Mouse (Mus musculus): ENCODE measurements around the gene Prkcq. TPM values are rescaled to one million over a fixed set of nuclear protein-coding genes. Genes with fewer than 3 reads are reported as not detected.

The Prkcq gene
- polyA plus RNA-seq (2016; fragmentation: Nextera tagmentation; extraction: Ambion mirVana): 8.1 and 9.3 TPM in 2 replicates

GRCm38 (mm10) chr2:11171754-11172501 lies at the start of gene Prkcq:
Prkcq (plus strand) TSS chr2:11172108.
- H3K4me2 ChIP-seq: peak within 1 kb of the TSS; percentile 83
- H3K27ac ChIP-seq: peak within 1 kb of the TSS; percentile 48
- H3K4me3 ChIP-seq: peak within 1 kb of the TSS; percentile 60
- H3K9me3 ChIP-seq (replicated peaks): no peaks in the 10 kb centered on the region
- H3K4me1 ChIP-seq: peaks cover 8% of the 10 kb centered on the region; the same call in 1 of the 2 replicates
- no peaks in the 10 kb centered on the region for H3K36me3 ChIP-seq
- H3K27me3 ChIP-seq (replicated peaks): peaks cover 14% of the 10 kb centered on the region
- ATAC-seq: peak; percentile 80
- WGBS (ENCODE audit: insufficient replicate concordance): 3% methylated on average over 51 of the region's 51 CpGs
- peak within 1 kb of the TSS; percentile 55 for H3K9ac ChIP-seq

DNA sequence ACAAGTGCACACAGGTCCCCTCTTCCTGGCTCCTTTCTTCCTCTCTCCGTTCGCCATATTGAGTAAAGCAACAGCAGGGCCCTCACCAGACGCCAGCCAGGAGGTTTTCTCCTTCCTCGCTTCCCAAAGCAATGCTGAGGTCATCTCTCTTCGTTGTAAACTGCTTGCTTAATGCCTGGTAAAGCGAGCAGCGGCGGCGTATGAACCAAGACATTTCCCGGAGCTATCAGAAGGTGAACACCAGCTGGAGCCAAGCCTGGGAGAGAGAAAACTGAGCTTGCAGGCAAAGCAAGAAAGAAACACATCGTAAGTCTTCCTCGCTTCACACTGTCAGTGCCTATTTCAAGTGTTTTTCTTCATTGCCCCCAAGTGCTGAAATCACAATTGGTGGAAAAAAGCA lies 41.0 kb upstream of the Prkcq start:
- Histone ChIP-seq H3K4me3 (no peak overlapping the region), H3K4me2 (no peak overlapping the region), H3K27me3 (replicated peaks) (no peaks in the 10 kb centered on the region), H3K4me1 (no peaks in the 10 kb centered on the region), H3K9ac (no peak overlapping the region), H3K36me3 (no peaks in the 10 kb centered on the region), H3K27ac (no peak overlapping the region), H3K9me3 (replicated peaks) (no peaks in the 10 kb centered on the region)
- 78% methylated on average over 12 of the region's 12 CpGs for WGBS (ENCODE audit: insufficient replicate concordance)
- ATAC-seq: no peak

DNA sequence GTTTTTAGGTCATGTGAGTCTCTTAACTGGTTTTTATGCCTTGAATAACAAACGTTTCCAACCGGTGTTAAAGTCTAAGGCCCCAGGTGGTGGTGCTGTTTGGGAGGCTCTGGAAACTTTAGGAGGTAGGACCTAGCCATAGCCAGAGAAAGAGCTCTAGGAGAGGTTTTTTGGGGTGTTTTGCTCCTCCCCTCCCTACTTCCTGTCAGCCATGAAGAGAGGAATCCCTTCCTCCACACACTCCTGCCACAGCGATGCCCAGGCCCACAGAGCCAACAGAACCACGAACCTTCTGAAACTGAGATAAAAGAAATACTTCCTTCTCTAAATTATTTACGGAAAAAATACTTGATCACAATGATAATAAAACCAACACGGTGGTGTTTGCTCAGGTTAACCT lies 36.2 kb upstream of the Prkcq start:
- no peak overlapping the region for H3K27ac ChIP-seq
- H3K27me3 ChIP-seq (replicated peaks): no peaks in the 10 kb centered on the region
- ATAC-seq: no peak
- H3K9ac ChIP-seq: no peak overlapping the region
- no peak overlapping the region for H3K4me2 ChIP-seq
- no peaks in the 10 kb centered on the region for H3K4me1 ChIP-seq
- H3K4me3 ChIP-seq: no peak overlapping the region
- no peaks in the 10 kb centered on the region for H3K9me3 ChIP-seq (replicated peaks)
- H3K36me3 ChIP-seq: no peaks in the 10 kb centered on the region
- 38% methylated on average over 6 of the region's 6 CpGs for WGBS (ENCODE audit: insufficient replicate concordance)

- Histone ChIP-seq H3K9ac (no peak overlapping the region), H3K36me3 (no peaks in the 10 kb centered on the region), H3K4me3 (no peak overlapping the region), H3K27ac (no peak overlapping the region), H3K4me1 (no peaks in the 10 kb centered on the region), H3K4me2 (no peak overlapping the region), H3K9me3 (replicated peaks) (no peaks in the 10 kb centered on the region), H3K27me3 (replicated peaks) (no peaks in the 10 kb centered on the region)
- ATAC-seq: no peak
- 76% methylated on average over 6 of the region's 6 CpGs for WGBS (ENCODE audit: insufficient replicate concordance)
These were observed 33.8 kb upstream of the Prkcq start for GRCm38 (mm10) chr2:11138076-11138475.

GRCm38 (mm10) chr2:11139518-11140152 lies 32.3 kb upstream of the Prkcq start:
- Histone ChIP-seq H3K36me3 (no peaks in the 10 kb centered on the region), H3K4me1 (no peaks in the 10 kb centered on the region), H3K4me2 (no peak overlapping the region), H3K9ac (no peak overlapping the region), H3K27me3 (replicated peaks) (no peaks in the 10 kb centered on the region), H3K4me3 (no peak overlapping the region), H3K27ac (no peak overlapping the region), H3K9me3 (replicated peaks) (no peaks in the 10 kb centered on the region)
- no peak for ATAC-seq
- 62% methylated on average over 1 of the region's 1 CpGs for WGBS (ENCODE audit: insufficient replicate concordance)

- no peak overlapping the region for H3K27ac ChIP-seq
- H3K36me3 ChIP-seq: no peaks in the 10 kb centered on the region
- no peaks in the 10 kb centered on the region for H3K27me3 ChIP-seq (replicated peaks)
- WGBS (ENCODE audit: insufficient replicate concordance): 73% methylated on average over 3 of the region's 3 CpGs
- H3K4me1 ChIP-seq: no peaks in the 10 kb centered on the region
- H3K4me3 ChIP-seq: no peak overlapping the region
- H3K9ac ChIP-seq: no peak overlapping the region
- H3K4me2 ChIP-seq: no peak overlapping the region
- no peaks in the 10 kb centered on the region for H3K9me3 ChIP-seq (replicated peaks)
- no peak for ATAC-seq
These were observed 31.5 kb upstream of the Prkcq start for GRCm38 (mm10) chr2:11140385-11140784.

DNA sequence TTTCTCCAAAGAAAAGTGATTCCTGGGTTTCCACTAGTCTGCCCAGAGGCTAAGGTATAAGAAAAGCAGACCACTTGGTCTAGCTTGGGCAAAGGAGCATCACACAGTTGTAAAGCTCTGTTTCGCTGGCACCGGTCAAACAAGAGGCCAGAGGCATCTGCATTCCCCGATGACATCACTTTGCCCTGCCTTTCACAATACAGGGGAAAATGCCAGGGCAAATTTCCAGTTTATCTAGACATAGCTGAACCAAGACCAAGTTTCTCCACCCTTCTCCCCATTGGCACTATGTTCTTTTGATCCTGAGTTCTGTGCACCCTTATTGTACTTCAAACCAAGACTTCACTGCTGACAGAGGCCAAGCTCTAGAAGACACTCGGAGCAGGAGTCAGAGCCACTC lies 22.8 kb upstream of the Prkcq start:
- no peak for ATAC-seq
- Histone ChIP-seq H3K4me1 (no peaks in the 10 kb centered on the region), H3K27ac (no peak overlapping the region), H3K9me3 (replicated peaks) (no peaks in the 10 kb centered on the region), H3K4me3 (no peak overlapping the region), H3K36me3 (no peaks in the 10 kb centered on the region), H3K4me2 (no peak overlapping the region), H3K9ac (no peak overlapping the region), H3K27me3 (replicated peaks) (no peaks in the 10 kb centered on the region)
- 78% methylated on average over 4 of the region's 4 CpGs for WGBS (ENCODE audit: insufficient replicate concordance)

- Histone ChIP-seq H3K9me3 (replicated peaks) (no peaks in the 10 kb centered on the region), H3K27ac (no peak overlapping the region), H3K4me2 (no peak overlapping the region), H3K4me1 (no peaks in the 10 kb centered on the region), H3K9ac (no peak overlapping the region), H3K4me3 (no peak overlapping the region), H3K27me3 (replicated peaks) (no peaks in the 10 kb centered on the region), H3K36me3 (no peaks in the 10 kb centered on the region)
- 70% methylated on average over 7 of the region's 7 CpGs for WGBS (ENCODE audit: insufficient replicate concordance)
- no peak for ATAC-seq
These were observed 20.9 kb upstream of the Prkcq start for GRCm38 (mm10) chr2:11150975-11151374.

GRCm38 (mm10) chr2:11151655-11152323 lies 20.1 kb upstream of the Prkcq start:
- Histone ChIP-seq H3K27ac (no peak overlapping the region), H3K4me1 (no peaks in the 10 kb centered on the region)

DNA sequence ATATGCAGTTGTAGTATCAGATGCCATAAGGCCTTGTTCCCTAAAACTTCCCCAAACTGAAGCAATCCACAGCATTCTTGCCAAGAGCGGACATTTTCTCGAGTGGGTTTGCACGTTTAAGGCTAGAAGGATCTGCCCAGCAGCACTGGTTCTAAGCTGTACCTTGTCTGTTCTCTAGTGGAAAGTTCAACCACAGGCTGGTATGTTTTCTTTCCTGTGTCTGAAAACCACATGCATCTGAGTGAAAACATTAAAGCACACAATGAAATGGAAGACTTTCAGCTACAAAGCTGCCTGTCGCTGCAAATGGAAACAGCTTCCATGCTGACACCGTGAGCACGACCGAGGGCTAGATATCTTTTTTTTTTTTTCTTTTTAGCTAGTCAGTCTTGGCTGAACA lies 12.3 kb upstream of the Prkcq start:
- Histone ChIP-seq H3K27me3 (replicated peaks) (no peaks in the 10 kb centered on the region), H3K4me2 (no peak overlapping the region), H3K4me3 (no peak overlapping the region), H3K9ac (no peak overlapping the region), H3K36me3 (no peaks in the 10 kb centered on the region), H3K4me1 (no peaks in the 10 kb centered on the region), H3K27ac (no peak overlapping the region), H3K9me3 (replicated peaks) (no peaks in the 10 kb centered on the region)
- ATAC-seq: no peak
- WGBS (ENCODE audit: insufficient replicate concordance): 76% methylated on average over 7 of the region's 7 CpGs

More at GRCm38 (mm10) chr2:11151655-11152323, 20.1 kb upstream of the Prkcq start:
- WGBS (ENCODE audit: insufficient replicate concordance): 65% methylated on average over 6 of the region's 6 CpGs
- no peak for ATAC-seq
- Histone ChIP-seq H3K4me2 (no peak overlapping the region), H3K36me3 (no peaks in the 10 kb centered on the region), H3K9ac (no peak overlapping the region), H3K27me3 (replicated peaks) (no peaks in the 10 kb centered on the region), H3K9me3 (replicated peaks) (no peaks in the 10 kb centered on the region), H3K4me3 (no peak overlapping the region)

- Histone ChIP-seq H3K4me2 (no peak overlapping the region), H3K9ac (no peak overlapping the region), H3K36me3 (no peaks in the 10 kb centered on the region), H3K27me3 (replicated peaks) (no peaks in the 10 kb centered on the region), H3K4me1 (no peaks in the 10 kb centered on the region), H3K9me3 (replicated peaks) (no peaks in the 10 kb centered on the region), H3K4me3 (no peak overlapping the region), H3K27ac (no peak overlapping the region)
- 64% methylated on average over 3 of the region's 3 CpGs for WGBS (ENCODE audit: insufficient replicate concordance)
- ATAC-seq: no peak
These were observed 11.2 kb upstream of the Prkcq start for GRCm38 (mm10) chr2:11160696-11161095.

DNA sequence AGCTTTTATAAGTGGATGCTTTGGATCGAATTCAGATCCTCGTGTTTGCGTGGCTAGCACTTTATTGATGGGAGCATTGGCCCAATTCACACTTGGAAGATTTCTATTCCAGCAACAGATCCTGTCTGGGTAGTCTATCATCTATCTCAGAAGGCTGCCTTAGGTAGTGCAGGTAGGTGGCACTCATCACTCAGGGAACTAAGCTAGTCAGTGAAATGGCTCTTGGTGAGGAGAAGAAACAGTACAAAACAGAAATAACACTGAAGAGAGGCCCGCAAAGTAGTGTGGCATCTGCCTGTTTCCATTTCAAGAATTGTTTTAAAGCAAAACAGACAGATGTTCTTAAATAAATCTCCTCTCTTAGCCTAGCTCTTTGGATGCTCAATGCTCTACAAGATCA lies 10.6 kb upstream of the Prkcq start:
- H3K27ac ChIP-seq: no peak overlapping the region
- WGBS (ENCODE audit: insufficient replicate concordance): 68% methylated on average over 4 of the region's 4 CpGs
- no peaks in the 10 kb centered on the region for H3K4me1 ChIP-seq
- ATAC-seq: no peak
- no peak overlapping the region for H3K4me3 ChIP-seq
- no peak overlapping the region for H3K4me2 ChIP-seq
- no peak overlapping the region for H3K9ac ChIP-seq
- H3K27me3 ChIP-seq (replicated peaks): no peaks in the 10 kb centered on the region
- H3K36me3 ChIP-seq: no peaks in the 10 kb centered on the region
- no peaks in the 10 kb centered on the region for H3K9me3 ChIP-seq (replicated peaks)
